Mouse (Mus musculus) left cerebral cortex, adult 11 months (tissue): Measurements from ENCODE around the gene Tdrd5.
"Not testable (repeated sequence)": the region's sequence is repeated elsewhere in the genome, so short reads cannot be mapped to it uniquely, and the experiment has no call there.

Experiments
- DNase-seq: peaks from one replicate; pipeline ENCODE4 v3.0.0; 2022; ENCODE audit warnings: low spot score

Gene Tdrd5

GRCm38 (mm10) chr1:156254866-156255265 is 48.6 kb downstream of the Tdrd5 start:
- no peak for DNase-seq

DNA sequence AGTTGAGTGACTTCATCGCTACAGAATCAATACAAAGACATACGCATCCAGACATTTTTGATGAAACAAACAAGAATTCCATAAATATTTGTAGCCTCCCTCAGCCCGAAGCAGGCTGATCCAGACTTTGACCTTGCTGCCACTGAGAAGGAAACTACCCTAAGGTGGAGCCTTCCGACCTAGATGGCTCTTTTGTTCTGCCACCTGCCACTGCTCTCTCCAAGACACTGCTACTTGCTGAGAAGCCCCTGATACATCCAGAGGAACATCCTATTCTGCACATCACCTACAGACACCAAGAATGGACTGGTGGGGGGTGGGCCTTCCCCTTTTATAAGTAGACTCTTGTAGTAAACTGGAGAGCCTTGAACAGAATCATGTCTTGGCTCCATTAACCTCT is 52.4 kb downstream of the Tdrd5 start:
- DNase-seq: not testable (repeated sequence)

DNA sequence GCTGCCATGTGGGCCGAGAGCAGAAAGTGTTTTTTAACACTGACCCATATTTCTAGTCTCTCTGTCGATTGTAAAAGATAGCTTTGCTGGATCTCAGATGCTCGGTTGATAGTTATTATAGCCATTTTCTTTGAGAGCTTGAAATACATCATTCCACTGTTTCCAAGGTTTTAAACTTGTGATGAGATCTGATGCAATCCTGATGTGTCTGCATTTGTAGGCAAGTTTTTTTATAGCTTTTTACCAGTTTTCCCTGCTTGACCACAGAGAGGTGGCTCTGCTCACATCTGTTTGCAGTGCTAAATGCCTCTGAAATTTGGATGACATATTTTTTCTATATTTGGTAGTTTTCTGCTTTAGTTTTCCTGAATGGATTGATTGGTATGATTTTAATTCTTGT is 55.6 kb downstream of the Tdrd5 start:
- DNase-seq: no peak

DNA sequence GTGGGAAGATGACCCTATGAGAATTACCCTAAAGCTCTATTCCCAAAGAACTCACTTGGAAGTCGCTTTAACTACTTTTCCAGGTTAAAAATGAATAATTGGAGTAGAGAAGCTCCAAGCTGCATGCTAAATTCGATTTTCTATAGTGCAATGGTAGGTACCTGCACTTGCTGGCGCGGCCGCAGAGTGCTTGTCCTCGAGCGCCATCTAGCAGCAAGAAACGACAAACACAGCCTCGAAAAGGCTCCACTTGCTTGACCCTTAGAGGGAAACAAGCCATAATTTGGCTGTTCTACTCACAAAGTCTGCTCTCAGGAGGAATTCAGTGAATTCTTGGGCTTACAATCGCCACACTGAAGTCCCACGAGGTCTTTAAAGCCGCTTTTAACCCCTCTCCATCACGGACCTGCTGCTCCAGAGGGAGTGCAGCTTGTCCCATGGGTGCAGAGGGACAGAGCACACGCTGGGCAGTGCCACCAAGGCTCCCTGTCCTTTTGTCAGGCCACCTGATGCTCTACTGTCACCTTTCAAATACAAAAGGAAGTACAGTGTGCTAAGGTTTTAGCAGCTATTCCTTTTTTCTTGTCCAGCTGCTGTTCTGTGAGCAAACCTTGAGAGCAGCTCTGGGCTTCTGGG is 61.6 kb downstream of the Tdrd5 start:
- DNase-seq: no peak

GRCm38 (mm10) chr1:156241035-156241434 is 62.4 kb downstream of the Tdrd5 start:
- no peak for DNase-seq

DNA sequence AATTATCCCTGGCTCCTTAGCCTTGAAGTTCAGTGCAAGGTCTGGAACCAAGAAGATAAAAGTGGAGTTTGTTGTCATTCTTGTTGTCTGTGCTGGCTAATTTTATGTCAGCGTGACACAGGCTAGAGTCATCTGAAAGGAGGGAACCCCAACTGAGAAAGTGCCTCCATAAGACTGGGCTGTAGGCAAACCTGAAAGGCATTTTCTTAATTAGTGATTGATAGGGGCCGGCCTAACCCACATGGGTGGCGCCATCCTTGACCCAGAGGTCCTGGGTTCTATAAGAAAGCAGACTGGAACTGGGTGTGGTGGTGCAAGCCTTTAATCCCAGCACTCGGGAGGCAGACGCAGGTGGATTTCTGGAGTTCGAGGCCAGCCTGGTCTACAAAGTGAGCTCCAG is 72.3 kb downstream of the Tdrd5 start:
- DNase-seq: no peak

GRCm38 (mm10) chr1:156230339-156231089 is 73.0 kb downstream of the Tdrd5 start:
- DNase-seq: no peak

- DNase-seq: peak; percentile 28
Measured at GRCm38 (mm10) chr1:156229448-156229847, 74.0 kb downstream of the Tdrd5 start.

GRCm38 (mm10) chr1:156228728-156229127 is 74.7 kb downstream of the Tdrd5 start:
- no peak for DNase-seq

- no peak for DNase-seq
Measured at GRCm38 (mm10) chr1:156226903-156227302, 76.6 kb downstream of the Tdrd5 start.

- DNase-seq: no peak
Measured at GRCm38 (mm10) chr1:156222205-156223000, 81.1 kb downstream of the Tdrd5 start.

DNA sequence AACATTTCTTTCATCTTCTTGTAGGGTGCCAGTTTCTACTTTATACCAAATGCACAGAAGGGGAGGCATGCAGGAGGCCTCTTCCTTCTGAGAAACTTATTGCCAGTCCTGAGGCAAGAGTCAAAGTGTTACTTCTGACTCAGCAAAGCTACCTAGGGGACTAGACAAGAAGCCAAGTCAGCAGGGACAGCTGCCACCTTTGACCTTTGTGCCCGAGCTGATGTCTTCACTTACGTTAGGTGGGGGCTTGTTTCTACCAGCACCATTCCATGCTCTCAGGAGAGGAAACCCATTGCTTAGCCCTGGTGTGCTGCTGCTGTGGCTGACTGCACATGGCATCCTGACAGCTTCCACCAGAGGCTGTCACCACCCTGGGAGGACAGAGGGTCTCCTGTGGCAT is 82.1 kb downstream of the Tdrd5 start:
- no peak for DNase-seq

- no peak for DNase-seq
Measured at GRCm38 (mm10) chr1:156218573-156218972, 84.9 kb downstream of the Tdrd5 start.

DNA sequence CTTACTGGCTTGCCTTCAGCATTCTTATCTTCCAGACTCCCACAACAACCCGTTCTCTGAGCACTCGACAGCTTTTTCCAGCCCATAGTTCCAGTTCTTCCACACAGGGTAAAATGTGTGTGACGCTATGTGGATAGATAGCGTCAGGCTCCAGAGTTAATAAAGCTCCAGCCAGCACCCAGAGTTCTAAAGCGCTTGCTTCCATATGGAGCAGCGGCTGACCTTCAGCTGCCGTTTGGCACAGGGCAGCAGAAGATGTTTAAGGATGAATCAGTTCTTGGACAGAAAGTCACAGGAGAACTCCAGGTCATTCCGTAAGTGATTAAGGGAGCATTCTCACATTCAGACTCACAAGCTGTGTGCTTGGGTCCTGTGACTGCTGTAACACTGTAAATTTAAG is 85.5 kb downstream of the Tdrd5 start:
- DNase-seq: no peak

GRCm38 (mm10) chr1:156217393-156217792 is 86.1 kb downstream of the Tdrd5 start:
- DNase-seq: no peak

DNA sequence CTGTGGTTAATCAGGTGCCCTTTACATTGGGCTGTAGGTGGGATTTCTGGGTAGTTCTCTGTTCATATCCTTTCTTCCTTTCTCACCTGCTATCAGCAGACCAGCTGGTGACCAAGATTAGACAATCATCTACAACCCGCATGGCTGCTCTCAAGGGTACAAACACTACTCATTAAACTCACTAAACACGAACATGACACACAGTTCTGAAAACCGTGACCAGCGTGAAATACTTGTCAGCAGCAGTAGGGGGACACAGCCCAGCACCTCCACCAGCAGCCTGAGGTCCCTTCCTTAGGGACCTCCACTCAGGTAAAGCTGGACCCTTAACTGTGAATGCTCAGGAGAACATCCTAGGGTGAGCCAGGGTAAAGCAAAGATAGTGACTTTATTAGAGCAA is 87.2 kb downstream of the Tdrd5 start:
- no peak for DNase-seq

DNA sequence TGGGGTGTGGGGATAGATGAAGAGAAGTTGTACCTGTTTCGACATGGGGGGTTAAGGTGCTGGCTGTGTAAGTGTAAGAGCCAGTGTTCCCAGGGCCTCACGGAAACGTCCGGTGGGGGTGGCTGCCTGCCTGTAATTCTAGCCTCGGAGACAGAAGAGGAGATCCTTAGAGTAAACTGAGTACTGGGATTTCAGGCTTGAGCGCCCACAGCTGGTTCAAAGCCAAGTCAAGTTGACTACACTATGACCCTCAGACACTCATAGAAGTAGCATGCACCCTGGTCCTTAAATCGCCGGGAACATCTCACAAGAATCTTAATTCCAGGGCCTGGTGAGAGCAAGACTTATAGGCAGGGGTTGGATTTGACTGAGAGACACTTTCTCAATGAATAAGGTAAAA is 88.8 kb downstream of the Tdrd5 start:
- no peak for DNase-seq

- DNase-seq: no peak
Measured at GRCm38 (mm10) chr1:156212923-156213322, 90.5 kb downstream of the Tdrd5 start.

DNA sequence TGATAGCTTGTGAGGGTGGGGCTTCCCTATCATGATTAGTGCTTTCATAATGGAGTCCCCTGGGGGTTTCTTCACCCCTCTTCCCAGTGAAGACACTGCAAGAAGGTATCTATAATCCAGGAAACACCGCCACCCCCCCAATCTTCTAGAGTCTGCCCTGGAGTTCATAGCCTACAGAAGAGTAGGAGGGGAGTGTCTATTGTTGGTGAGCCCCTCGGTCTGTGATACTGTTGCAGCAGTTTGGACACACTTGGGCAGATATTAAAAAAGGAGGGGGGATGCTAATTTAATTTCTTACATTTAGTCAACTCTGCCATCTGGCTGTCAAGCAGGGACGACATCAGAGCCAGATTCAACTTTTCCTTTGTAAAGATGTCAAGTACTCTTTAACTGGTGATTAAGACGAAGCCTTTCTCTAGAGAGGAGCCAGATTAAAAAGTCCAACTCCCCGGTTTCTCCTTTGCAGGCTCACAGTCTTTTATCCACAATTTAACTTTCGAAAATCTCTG is 91.6 kb downstream of the Tdrd5 start:
- DNase-seq: no peak
